In the genomic region with DNA sequence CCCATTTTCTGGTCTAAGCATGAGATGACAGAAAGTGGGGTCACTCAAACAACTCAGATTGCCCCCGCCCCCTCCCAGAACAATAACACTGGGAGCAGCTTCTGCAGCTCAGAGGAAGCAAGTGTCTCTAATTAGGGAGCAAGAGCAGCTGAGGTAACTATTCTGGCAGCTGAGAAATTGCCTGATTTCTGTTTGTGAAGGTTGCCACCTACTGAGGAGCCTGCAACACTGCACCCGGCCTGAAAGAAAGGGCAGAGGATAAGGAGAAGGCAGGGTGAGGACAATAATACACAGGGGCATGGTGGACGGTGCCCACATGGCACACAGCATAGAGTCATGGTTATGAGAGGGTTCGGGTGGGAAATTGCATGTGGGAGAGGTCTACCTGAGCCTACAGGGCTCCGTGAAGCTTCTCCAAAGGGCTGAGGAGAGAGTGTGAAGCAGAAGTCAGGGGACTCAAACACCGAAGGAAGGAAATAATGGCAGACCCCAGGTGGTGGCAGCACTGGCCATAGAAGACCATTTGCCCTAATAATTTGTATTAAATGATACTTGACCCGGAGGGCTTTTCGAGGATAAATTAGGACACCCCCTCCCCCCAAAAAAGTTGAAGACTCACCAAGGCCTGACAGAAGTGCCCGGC, we compare ENCODE assay signal across 8 mouse cellular contexts.
DNase-seq lines count a peak whose midpoint lies in the region; ATAC-seq and TF ChIP-seq lines count a peak whose summit lies in the region.

No protein-coding gene starts in this region.

- intact Hi-C loops in gastrocnemius, postnatal 36 days (cut with DNase I) = loop anchor here (5.0 kb wide), 1 partner anchor 236 kb away; no protein-coding TSS in a partner anchor
- intact Hi-C loops in left cerebral cortex, postnatal 10 days (cut with DNase I) = loop anchor here (5.0 to 10.0 kb wide), 3 partner anchors 236 to 549 kb away; a partner anchor contains a TSS

- H3K4me1 ChIP-seq in intestine, postnatal 0 days (replicated peaks; ENCODE audit: control insufficient read depth, insufficient read depth, low read length) = no peaks in the 10 kb centered on the region
- H3K4me1 ChIP-seq in midbrain, embryonic 13.5 days (replicated peaks) = peaks cover 2% of the 10 kb centered on the region; the same call in 1 of the 2 replicates
- no peaks in the 10 kb centered on the region for H3K4me1 ChIP-seq in stomach, postnatal 0 days (replicated peaks; ENCODE audit: control insufficient read depth, insufficient read depth)

- H3K36me3 ChIP-seq in intestine, postnatal 0 days (ENCODE audit: control insufficient read depth, insufficient read depth) = no peaks in the 10 kb centered on the region
- no peaks in the 10 kb centered on the region for H3K36me3 ChIP-seq in midbrain, embryonic 13.5 days
- no peaks in the 10 kb centered on the region for H3K36me3 ChIP-seq in stomach, postnatal 0 days (ENCODE audit: control insufficient read depth, insufficient read depth, low read length)

- TF ChIP-seq CTCF in intestine, postnatal 0 days (IDR thresholded peaks at IDR 0.05; ENCODE audit: low read depth) = peak; percentile 87
- TF ChIP-seq CTCF in stomach, postnatal 0 days (IDR thresholded peaks at IDR 0.05; ENCODE audit: low read depth) = peak; percentile 89

- WGBS in intestine, postnatal 0 days = 37% methylated on average over 9 of the region's 9 CpGs
- WGBS in midbrain, embryonic 13.5 days = 36% methylated on average over 9 of the region's 9 CpGs
- 40% methylated on average over 9 of the region's 9 CpGs for WGBS in stomach, postnatal 0 days

- no peak for TF ChIP-seq EP300 in stomach, postnatal 0 days (optimal IDR thresholded peaks at IDR 0.05)

- no peaks in the 10 kb centered on the region for H3K27me3 ChIP-seq in intestine, postnatal 0 days (replicated peaks; ENCODE audit: control insufficient read depth, insufficient read depth, low read length)
- no peaks in the 10 kb centered on the region for H3K27me3 ChIP-seq in midbrain, embryonic 13.5 days
- H3K27me3 ChIP-seq in stomach, postnatal 0 days (ENCODE audit: control insufficient read depth, insufficient read depth, low read length) = no peaks in the 10 kb centered on the region

- no peak overlapping the region for H3K4me3 ChIP-seq in intestine, postnatal 0 days (ENCODE audit: low read depth, low read length)
- no peak overlapping the region for H3K4me3 ChIP-seq in midbrain, embryonic 13.5 days (replicated peaks)
- no peak overlapping the region for H3K4me3 ChIP-seq in stomach, postnatal 0 days (ENCODE audit: low read depth, low read length)

- H3K27ac ChIP-seq in intestine, postnatal 0 days (ENCODE audit: low read depth, low read length) = no peak overlapping the region
- no peak overlapping the region; the same call in 1 of the 2 replicates for H3K27ac ChIP-seq in midbrain, embryonic 13.5 days
- H3K27ac ChIP-seq in stomach, postnatal 0 days (replicated peaks) = no peak overlapping the region

- no peak overlapping the region for H3K9ac ChIP-seq in intestine, postnatal 0 days (ENCODE audit: low read depth, low read length)
- no peak overlapping the region for H3K9ac ChIP-seq in midbrain, embryonic 13.5 days (replicated peaks)
- H3K9ac ChIP-seq in stomach, postnatal 0 days (ENCODE audit: low read length) = no peak overlapping the region

- DNase-seq in urinary bladder, postnatal 14 days (ENCODE audit: low spot score) = peak; percentile 45
- no peak for DNase-seq in urinary bladder, postnatal 10 days (ENCODE audit: low spot score)
- peak; percentile 43 for DNase-seq in embryo, embryonic 11.5 days (ENCODE audit: low read depth, low spot score)
- peak; percentile 25 for DNase-seq in gastrocnemius, postnatal 36 days
- DNase-seq in left cerebral cortex, postnatal 10 days (ENCODE audit: extremely low spot score in 1 of 2, low spot score in 2 of 2) = peak; percentile 65 to 73
- DNase-seq in stomach, postnatal 0 days (ENCODE audit: low spot score) = peak; percentile 43

- H3K9me3 ChIP-seq in intestine, postnatal 0 days (ENCODE audit: control insufficient read depth) = no peaks in the 10 kb centered on the region
- no peaks in the 10 kb centered on the region for H3K9me3 ChIP-seq in midbrain, embryonic 13.5 days
- no peaks in the 10 kb centered on the region for H3K9me3 ChIP-seq in stomach, postnatal 0 days (ENCODE audit: control insufficient read depth, low read length)

- no peak overlapping the region for H3K4me2 ChIP-seq in intestine, postnatal 0 days (replicated peaks; ENCODE audit: low read depth)
- H3K4me2 ChIP-seq in midbrain, embryonic 13.5 days (replicated peaks) = no peak overlapping the region
- H3K4me2 ChIP-seq in stomach, postnatal 0 days (replicated peaks; ENCODE audit: low read depth) = no peak overlapping the region

- 0 out of 2 replicates have a peak, but pooled peaks have one; percentile 28 for ATAC-seq in intestine, postnatal 0 days
- peak; percentile 90 for ATAC-seq in midbrain, embryonic 13.5 days
- peak; percentile 47 for ATAC-seq in stomach, postnatal 0 days (ENCODE audit: low FRiP score, low TSS enrichment)

Comparison
In these comparisons a context has a peak if more than half of its experiments do, and no peak if none do; other contexts are left out.
1. ATAC-seq: peak in every context shown above with its lines; median percentile 90 in midbrain, embryonic 13.5 days; 47 in stomach, postnatal 0 days; 28 in intestine, postnatal 0 days.